Mouse (Mus musculus): ENCODE results near the gene Gm26938.

DNA sequence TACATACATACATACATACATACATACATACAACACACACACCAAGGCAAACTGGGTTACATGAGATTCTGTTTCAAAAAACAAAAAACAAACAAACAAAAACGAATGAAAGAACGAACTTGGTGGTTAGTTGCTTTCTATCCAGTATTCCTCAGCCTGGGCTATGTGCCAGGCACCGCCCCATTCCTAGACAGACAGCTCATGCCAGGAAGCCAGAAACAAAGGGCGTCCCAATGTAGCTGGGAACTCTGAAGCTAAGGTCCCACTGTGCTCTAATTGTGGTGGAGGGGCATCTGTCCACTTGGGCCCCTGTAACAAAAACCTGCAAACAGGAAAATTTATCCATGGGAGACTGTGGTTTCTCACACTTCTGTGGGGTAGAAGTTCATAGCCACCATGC is 36.6 kb upstream of the Gm26938 start:
- TF ChIP-seq CTCF (IDR thresholded peaks at IDR 0.05; ENCODE audit: insufficient read depth, low read depth, low read length): no peak
- no peak for TF ChIP-seq POLR2A (IDR thresholded peaks at IDR 0.05; ENCODE audit: insufficient read depth, low read depth, low read length)

All from olfactory bulb, adult 2 months (tissue).